Mouse (Mus musculus) testis, adult 10 weeks (tissue): ENCODE measurements around the gene Elmod1. TPM values are rescaled to one million over a fixed set of nuclear protein-coding genes. Genes with fewer than 3 reads are reported as not detected.

Source experiments
- polyA plus RNA-seq: library from polyadenylated mRNA; stranded (reverse); fragments of 350-450 nt; fragmentation: Illumina TruSeq; extraction: RNeasy Lipid Tissue Mini Kit (QIAGEN cat#74804); gene quantifications from one replicate; pipeline ENCODE4 v1.2.3, GENCODE M21; 2014; ENCODE audit warnings: low read depth, low replicate concordance

The Elmod1 gene
- 0.21 TPM for polyA plus RNA-seq

GRCm38 (mm10) chr9:53975122-53975518, at the start of gene Elmod1:
Elmod1 (minus strand) TSS chr9:53975301.

Other genes with a start within 250 kb of the Elmod1 start
- gene Slc35f2, start 203.8 kb downstream of the Elmod1 start, polyA plus RNA-seq: 12.2 TPM
- not detected for gene Sln, start 125.1 kb downstream of the Elmod1 start, polyA plus RNA-seq
- not detected for gene Tnfaip8l3, start 93.1 kb upstream of the Elmod1 start, polyA plus RNA-seq